Mouse (Mus musculus) liver, embryonic 11.5 days (tissue): ENCODE results near the gene Nfib. TPM values are rescaled to one million over a fixed set of nuclear protein-coding genes. Genes with fewer than 3 reads are reported as not detected.

Experiments
- ATAC-seq: fragments of 200-750 bp; cut with Nextera tagmentation; replicated peaks from 2 replicates; pipeline ENCODE4 v1.8.0; 2017; ENCODE audit warnings: moderate number of reproducible peaks, mild to moderate bottlenecking, moderate TSS enrichment, moderate library complexity; ENCODE audit not compliant: low FRiP score
- DNase-seq: peaks from one replicate; pipeline ENCODE4 v3.0.0-alpha.2; 2017; ENCODE audit warnings: low spot score
- H3K27ac ChIP-seq: fragments of 300-500 bp; sonication (generic); 2 replicates; pipeline ENCODE4 v1.5.1; 2014; ENCODE audit warnings: mild to moderate bottlenecking, low read depth, low read length, control low read depth
- H3K27me3 ChIP-seq: fragments of 300-500 bp; sonication (generic); replicated peaks from 2 replicates; pipeline ENCODE4 v1.6.1; 2014; ENCODE audit warnings: low read length, mixed read lengths; ENCODE audit not compliant: control insufficient read depth, insufficient read depth
- H3K36me3 ChIP-seq: fragments of 300-500 bp; sonication (generic); 2 replicates; pipeline ENCODE4 v1.6.1; 2014; ENCODE audit warnings: mild to moderate bottlenecking, low read length, moderate library complexity, mixed read lengths; ENCODE audit not compliant: control insufficient read depth, insufficient read depth
- H3K4me1 ChIP-seq: fragments of 300-500 bp; sonication (generic); replicated peaks from 2 replicates; pipeline ENCODE4 v1.6.1; 2014; ENCODE audit warnings: low read length, mixed read lengths; ENCODE audit not compliant: control insufficient read depth, insufficient read depth
- H3K4me2 ChIP-seq: fragments of 300-500 bp; sonication (generic); 2 replicates; pipeline ENCODE4 v1.6.1; 2014; ENCODE audit warnings: mild to moderate bottlenecking, control low read depth, moderate library complexity
- H3K4me3 ChIP-seq: fragments of 300-500 bp; sonication (generic); 2 replicates; pipeline ENCODE4 v1.5.1; 2014; ENCODE audit warnings: low read depth, low read length, control low read depth
- H3K9ac ChIP-seq: fragments of 300-500 bp; sonication (generic); 2 replicates; pipeline ENCODE4 v1.6.1; 2014; ENCODE audit warnings: low read depth, low read length, control low read depth
- H3K9me3 ChIP-seq: fragments of 300-500 bp; sonication (generic); 2 replicates; pipeline ENCODE4 v1.6.1; 2016; ENCODE audit warnings: low read length, inconsistent platforms, mixed read lengths; ENCODE audit not compliant: control insufficient read depth
- WGBS: fragments of 180-500 bp; shearing (Covaris S2); extraction: QIAGEN DNeasy Blood & Tissue Kit; methylation state at CpG from one replicate; pipeline ENCODE4 v1.1.7; 2014; 5-methylcytosine and 5-hydroxymethylcytosine counted together
- polyA plus RNA-seq: library from polyadenylated mRNA; unstranded; fragments of >200 nt; fragmentation: Nextera tagmentation; extraction: Ambion mirVana; gene quantifications from 2 replicates; pipeline ENCODE4 v1.2.1, GENCODE M21; 2014

Gene Nfib
- polyA plus RNA-seq, 1 experiment from 2014 or later = 26.9 TPM

DNA sequence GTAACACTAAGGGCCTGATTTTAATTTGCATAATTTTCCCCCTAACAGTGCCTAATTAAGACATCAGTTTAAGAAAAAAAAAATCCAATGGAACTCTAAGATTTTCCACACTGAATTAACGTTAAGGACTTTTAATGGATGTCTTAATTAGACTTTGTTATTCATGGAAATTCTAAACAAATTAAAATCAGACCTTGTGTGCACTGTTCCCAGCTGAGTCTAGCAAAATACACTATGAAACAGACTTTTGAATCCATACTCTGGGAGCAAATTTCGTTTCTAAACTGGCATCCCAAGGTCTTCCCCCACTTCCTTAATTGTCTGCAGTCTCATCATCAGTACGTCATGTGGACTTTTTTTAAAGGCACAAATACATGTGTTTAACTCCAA is 379.4 kb downstream of the Nfib start:
- no peak for DNase-seq
- no peaks in the 10 kb centered on the region for H3K27me3 ChIP-seq
- H3K4me1 ChIP-seq = no peaks in the 10 kb centered on the region
- H3K27ac ChIP-seq = no peak overlapping the region
- H3K4me2 ChIP-seq = no peak overlapping the region
- 68% methylated on average over 3 of the region's 3 CpGs for WGBS
- no peaks in the 10 kb centered on the region for H3K9me3 ChIP-seq
- peaks cover 3% of the 10 kb centered on the region; the same call in 1 of the 2 replicates for H3K36me3 ChIP-seq
- no peak overlapping the region for H3K4me3 ChIP-seq
- no peak overlapping the region for H3K9ac ChIP-seq
- no peak for ATAC-seq

DNA sequence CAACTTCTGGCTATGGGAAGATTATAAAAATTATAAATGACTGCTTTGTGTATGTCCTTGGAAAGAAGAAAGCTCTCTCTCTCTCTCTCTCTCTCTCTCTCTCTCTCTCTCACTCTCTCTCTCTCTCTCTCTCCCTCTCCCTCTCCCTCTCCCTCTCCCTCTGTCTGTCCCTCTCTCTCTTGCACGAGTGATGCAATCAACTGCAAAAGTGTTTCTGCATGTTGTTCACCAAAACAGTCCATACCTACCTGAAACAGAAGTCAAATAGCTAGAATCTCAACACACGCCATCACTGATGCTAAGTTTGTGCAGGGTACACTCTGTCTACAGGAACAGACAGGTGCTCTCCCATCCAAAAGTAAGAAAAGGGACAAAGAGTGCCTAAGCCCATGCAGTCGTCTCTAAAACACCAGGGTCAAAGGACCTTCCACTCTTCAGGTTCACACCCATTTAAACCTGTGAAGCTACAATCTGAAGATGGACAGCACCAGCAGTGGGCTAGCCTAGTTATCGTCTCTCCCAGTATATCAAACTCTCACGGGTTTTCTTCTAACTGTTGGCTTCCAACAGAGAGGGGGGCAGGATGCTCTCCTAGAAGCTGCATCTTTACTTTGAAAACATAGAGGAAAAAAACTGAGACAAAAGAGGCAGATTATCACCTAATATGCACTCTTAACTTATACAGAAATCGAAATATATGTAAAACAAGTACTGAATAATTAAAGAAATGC is 380.0 kb downstream of the Nfib start:
- H3K4me1 ChIP-seq = no peaks in the 10 kb centered on the region
- no peaks in the 10 kb centered on the region for H3K27me3 ChIP-seq
- H3K4me3 ChIP-seq = no peak overlapping the region
- H3K4me2 ChIP-seq = no peak overlapping the region
- no peak for DNase-seq
- peaks cover 3% of the 10 kb centered on the region; the same call in 1 of the 2 replicates for H3K36me3 ChIP-seq
- no peak overlapping the region for H3K9ac ChIP-seq
- H3K27ac ChIP-seq = no peak overlapping the region
- WGBS = 73% methylated on average over 6 of the region's 6 CpGs
- no peak for ATAC-seq
- no peaks in the 10 kb centered on the region for H3K9me3 ChIP-seq

- Histone ChIP-seq H3K9me3 (no peaks in the 10 kb centered on the region), H3K4me1 (no peaks in the 10 kb centered on the region), H3K4me3 (no peak overlapping the region), H3K27me3 (no peaks in the 10 kb centered on the region), H3K27ac (no peak overlapping the region), H3K9ac (no peak overlapping the region), H3K36me3 (peaks cover 6% of the 10 kb centered on the region; the same call in 1 of the 2 replicates), H3K4me2 (no peak overlapping the region)
- no peak for ATAC-seq
- no peak for DNase-seq
- 80% methylated on average over 3 of the region's 3 CpGs for WGBS
These were observed 380.6 kb downstream of the Nfib start for GRCm38 (mm10) chr4:82324977-82325376.

DNA sequence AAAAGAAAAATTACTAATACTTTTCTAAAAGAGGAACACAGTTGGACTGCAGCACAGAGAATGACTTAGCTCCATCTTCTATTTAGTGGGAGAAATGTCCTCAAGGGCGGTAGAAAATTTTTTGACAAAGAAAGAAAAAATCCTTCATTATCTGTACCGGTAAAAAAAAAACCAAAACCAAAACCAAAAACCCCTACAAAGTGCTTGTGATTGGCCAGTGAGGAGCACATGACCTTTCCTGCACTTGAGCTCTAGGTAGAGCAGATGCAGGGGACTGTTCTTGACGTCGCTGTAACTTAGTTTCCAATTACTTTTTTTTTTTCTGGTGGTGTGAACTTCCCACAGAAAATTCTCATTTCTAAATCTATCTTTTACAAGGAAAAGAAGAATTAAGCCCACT is 384.5 kb downstream of the Nfib start:
- ATAC-seq (no peak), DNase-seq (no peak)
- H3K27me3 ChIP-seq = no peaks in the 10 kb centered on the region
- H3K9me3 ChIP-seq = no peaks in the 10 kb centered on the region
- peaks cover 7% of the 10 kb centered on the region; the same call in 1 of the 2 replicates for H3K36me3 ChIP-seq
- no peaks in the 10 kb centered on the region; the same call in 1 of the 2 replicates for H3K4me1 ChIP-seq
- no peak overlapping the region for H3K4me2 ChIP-seq
- no peak overlapping the region for H3K27ac ChIP-seq
- H3K9ac ChIP-seq = no peak overlapping the region
- 73% methylated on average over 4 of the region's 4 CpGs for WGBS
- no peak overlapping the region for H3K4me3 ChIP-seq

- no peak for DNase-seq
- H3K36me3 ChIP-seq = peaks cover 10% of the 10 kb centered on the region; the same call in 1 of the 2 replicates
- H3K27ac ChIP-seq = no peak overlapping the region
- no peak overlapping the region for H3K9ac ChIP-seq
- WGBS = 85% methylated on average over 7 of the region's 7 CpGs
- no peak for ATAC-seq
- H3K9me3 ChIP-seq = no peaks in the 10 kb centered on the region
- no peaks in the 10 kb centered on the region for H3K27me3 ChIP-seq
- no peak overlapping the region for H3K4me3 ChIP-seq
- no peak overlapping the region for H3K4me2 ChIP-seq
- no peaks in the 10 kb centered on the region; the same call in 1 of the 2 replicates for H3K4me1 ChIP-seq
These were observed 386.2 kb downstream of the Nfib start for GRCm38 (mm10) chr4:82319388-82319787.

- WGBS = 75% methylated on average over 6 of the region's 6 CpGs
- H3K27ac ChIP-seq = no peak overlapping the region
- ATAC-seq = no peak
These were observed 389.4 kb downstream of the Nfib start for GRCm38 (mm10) chr4:82316168-82316567.

DNA sequence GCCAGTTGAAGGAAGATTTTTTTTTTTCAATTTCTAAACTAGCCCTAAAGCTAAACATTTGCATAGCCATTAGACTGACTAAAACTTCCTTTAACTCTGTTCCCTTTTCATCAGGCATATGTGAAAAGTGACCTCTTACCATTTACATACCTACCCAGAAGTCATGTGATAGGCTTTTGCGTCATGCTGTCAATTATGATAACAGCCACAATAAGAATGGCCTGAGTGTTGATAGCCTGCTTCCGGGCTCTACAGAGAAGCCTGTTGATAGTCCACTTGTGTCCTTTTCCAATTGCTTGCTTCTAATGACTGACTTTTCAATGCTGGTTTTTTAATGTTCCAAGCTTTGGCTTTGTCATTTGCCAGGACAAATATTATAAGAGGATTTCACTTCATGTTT is 389.8 kb downstream of the Nfib start:
- no peak for DNase-seq
- ATAC-seq = no peak
- Histone ChIP-seq H3K36me3 (peaks cover 7% of the 10 kb centered on the region; the same call in 1 of the 2 replicates), H3K4me3 (no peak overlapping the region), H3K4me1 (no peaks in the 10 kb centered on the region; the same call in 1 of the 2 replicates), H3K4me2 (no peak overlapping the region), H3K27ac (no peak overlapping the region), H3K9ac (no peak overlapping the region), H3K27me3 (no peaks in the 10 kb centered on the region), H3K9me3 (no peaks in the 10 kb centered on the region)
- WGBS = 56% methylated on average over 2 of the region's 2 CpGs

More at GRCm38 (mm10) chr4:82316168-82316567, 389.4 kb downstream of the Nfib start:
- no peak overlapping the region for H3K4me2 ChIP-seq
- H3K27me3 ChIP-seq = no peaks in the 10 kb centered on the region
- no peak overlapping the region for H3K9ac ChIP-seq
- H3K9me3 ChIP-seq = no peaks in the 10 kb centered on the region
- no peak for DNase-seq
- no peak overlapping the region for H3K4me3 ChIP-seq
- peaks cover 7% of the 10 kb centered on the region; the same call in 1 of the 2 replicates for H3K36me3 ChIP-seq
- H3K4me1 ChIP-seq = no peaks in the 10 kb centered on the region; the same call in 1 of the 2 replicates

GRCm38 (mm10) chr4:82310924-82311734 is 394.4 kb downstream of the Nfib start:
- H3K4me1 ChIP-seq = peaks cover 7% of the 10 kb centered on the region
- no peaks in the 10 kb centered on the region for H3K9me3 ChIP-seq
- H3K4me2 ChIP-seq = no peak overlapping the region
- no peaks in the 10 kb centered on the region for H3K27me3 ChIP-seq
- WGBS = 64% methylated on average over 11 of the region's 11 CpGs
- H3K9ac ChIP-seq = no peak overlapping the region
- H3K36me3 ChIP-seq = peaks cover 5% of the 10 kb centered on the region; the same call in 1 of the 2 replicates
- no peak for DNase-seq
- no peak overlapping the region for H3K4me3 ChIP-seq
- no peak overlapping the region for H3K27ac ChIP-seq
- ATAC-seq = no peak
